Mouse (Mus musculus): ENCODE results near the gene Tgfbr2.

Gene Tgfbr2

DNA sequence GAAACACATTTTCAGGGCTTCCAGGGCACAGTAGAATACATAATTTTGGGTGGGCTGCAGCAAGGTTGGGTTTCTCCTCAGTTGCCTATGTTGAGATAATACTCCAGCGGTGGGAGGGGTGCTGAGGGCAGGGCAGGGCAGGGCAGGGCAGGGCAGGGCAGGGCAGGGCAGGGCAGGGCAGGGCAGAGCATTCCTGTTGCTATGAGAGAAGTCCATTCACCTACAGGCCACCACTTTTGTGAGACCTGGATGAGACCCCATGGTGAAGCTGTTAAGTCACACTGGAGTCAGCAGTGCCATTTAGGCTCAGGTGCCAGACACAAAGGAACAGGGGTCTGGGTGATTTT lies 18.3 kb upstream of the Tgfbr2 start:
- no peak for DNase-seq (ENCODE audit: low read depth)

DNA sequence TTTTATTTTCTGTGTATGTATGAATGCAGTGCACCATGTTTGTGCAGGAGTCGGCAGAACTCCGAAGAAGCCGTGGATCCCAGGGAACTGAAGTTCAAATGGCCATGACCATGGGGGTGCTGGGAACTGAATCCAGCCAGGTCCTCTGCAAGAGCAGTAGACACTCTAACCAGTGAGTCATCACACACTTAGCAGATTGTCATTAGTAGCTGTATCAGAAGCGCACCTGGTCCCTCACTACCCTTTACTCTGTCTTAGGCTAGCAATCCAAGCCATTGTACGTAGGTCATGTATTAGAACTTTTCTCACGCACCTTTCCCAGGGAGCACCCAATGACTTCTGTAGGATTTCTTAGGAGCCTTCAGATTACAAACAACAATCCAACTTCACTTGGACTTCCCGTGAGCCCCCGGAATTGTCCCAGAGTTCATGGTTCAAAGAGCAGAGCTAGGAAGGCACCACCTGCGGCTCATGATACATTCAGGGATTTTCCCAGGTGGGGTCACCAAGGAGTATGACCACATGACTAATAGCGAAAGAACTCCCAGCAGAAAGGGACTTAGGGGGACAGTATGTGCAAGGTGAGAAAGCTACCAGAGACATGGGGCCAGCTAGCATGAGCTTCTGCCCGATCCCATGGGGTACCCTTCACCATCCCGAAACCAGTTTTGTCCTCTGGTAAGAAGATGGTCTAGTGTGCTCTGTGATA lies 17.8 kb upstream of the Tgfbr2 start:
- no peak for DNase-seq (ENCODE audit: low read depth)

DNA sequence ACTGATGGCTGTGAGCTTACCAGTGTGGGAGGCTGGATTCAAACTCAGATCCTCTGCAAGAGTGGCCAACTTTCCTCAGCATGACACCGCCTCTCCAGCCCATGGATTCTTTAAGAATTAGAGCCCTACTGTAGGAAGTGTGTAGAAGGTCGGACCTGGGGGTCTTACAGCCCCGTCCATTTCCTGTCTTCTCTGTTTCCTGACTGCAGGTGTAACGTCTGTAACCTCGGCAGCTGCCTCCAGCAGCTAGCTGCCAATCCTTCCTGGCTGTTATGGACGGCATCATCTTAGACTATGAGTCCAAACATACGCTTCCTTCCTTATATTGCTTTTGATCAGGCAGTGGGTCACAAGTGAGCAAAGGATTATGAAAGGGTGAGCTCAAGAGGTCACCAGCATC lies 17.1 kb upstream of the Tgfbr2 start:
- no peak for DNase-seq (ENCODE audit: low read depth)

DNA sequence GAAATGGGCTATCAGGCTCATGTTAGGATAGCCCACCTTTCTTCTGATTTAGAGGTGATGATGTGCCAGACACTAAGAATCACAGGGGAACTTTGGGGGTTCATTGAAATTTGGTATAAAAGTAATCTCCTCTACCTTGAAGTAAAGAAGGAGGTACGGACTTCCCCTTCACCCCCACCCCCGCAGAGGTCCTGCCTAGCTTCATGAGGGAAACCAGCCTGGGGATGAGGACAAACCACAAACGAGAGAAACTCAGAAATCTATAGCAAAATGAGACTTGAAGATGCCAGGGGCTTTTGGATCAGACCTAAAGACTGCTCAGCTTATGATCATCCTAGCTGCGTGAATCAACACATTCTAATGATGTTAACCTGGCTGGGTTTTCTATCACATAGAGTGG lies 14.7 kb upstream of the Tgfbr2 start:
- no peak for DNase-seq (ENCODE audit: low read depth)

DNA sequence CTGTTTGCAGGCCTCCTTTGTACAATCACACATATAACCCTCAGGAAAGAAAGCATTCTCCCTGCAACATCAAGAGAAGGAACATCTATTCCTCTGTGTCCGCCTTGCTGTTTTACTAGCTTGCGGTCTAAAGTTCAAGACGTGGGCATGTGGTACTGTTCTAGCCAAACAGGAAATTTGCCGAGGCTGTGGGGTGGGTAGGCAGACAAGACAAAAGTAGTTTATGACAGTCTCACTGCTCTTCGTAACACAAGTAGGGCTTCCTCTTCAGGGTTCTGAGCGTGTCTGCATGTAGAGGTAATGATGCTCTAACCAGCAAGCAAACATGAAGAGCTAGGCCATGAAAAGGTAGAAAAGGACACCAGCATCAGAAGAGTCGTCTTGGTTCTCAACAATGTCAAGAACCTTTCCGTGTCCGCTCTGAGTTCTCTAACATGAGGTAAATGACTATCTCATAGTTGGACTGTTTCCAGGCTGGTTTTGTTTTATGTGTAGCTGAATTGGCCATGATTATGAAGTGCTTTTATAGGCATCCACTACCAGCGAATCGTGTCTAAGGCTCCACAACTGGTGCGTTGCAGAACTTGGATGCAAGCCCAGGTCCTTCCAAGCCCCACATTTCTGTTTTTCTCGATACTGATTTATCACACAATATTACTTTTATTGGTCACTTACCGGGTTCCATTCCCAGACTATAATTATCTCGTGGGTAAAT lies 13.9 kb upstream of the Tgfbr2 start:
- no peak for DNase-seq (ENCODE audit: low read depth)

DNA sequence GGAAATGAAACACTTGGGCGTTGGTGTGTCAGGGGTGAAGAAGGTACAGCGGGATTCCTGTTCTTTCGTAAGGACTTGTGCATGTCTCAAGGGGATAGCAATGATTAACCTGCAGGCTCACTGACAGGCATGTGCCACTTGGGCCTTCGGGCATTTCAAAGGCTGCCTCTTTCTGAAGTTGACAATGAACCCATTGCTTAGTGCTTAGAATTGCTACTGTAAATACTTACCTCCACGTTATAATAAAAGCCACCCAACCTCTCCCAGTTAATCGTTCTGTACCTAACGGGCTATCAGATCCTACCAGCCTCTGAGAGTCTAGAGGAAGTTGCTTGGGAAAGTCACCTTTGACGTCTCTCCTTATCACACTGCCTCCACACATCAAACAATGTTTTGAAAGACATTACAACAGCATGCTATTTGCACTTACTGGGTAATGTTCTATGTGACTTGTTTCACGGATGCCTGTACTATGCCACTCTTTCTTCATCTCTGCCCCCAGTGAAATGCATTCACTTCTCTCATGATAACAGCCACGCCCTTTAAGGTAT lies 12.1 kb upstream of the Tgfbr2 start:
- DNase-seq (ENCODE audit: low read depth) = no peak

DNA sequence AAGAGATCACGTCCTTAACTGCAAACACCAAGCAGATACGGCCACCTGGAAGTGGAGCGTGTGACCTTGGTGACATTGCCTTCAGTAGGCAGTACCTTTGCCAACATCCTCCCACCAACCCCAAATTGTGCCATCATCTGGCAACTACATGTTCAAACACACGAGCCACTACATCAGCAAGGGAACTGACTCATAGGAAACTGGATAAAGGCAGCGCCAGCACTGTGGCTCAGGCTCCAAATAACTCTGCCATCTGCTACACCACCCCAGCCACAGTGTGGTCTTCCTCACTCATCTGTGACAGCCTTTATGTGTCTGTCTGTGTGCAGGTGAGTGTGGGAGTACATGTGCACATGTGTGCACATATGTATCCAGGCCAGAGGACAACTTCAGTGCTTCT lies 9.7 kb upstream of the Tgfbr2 start:
- no peak for DNase-seq (ENCODE audit: low read depth)

DNA sequence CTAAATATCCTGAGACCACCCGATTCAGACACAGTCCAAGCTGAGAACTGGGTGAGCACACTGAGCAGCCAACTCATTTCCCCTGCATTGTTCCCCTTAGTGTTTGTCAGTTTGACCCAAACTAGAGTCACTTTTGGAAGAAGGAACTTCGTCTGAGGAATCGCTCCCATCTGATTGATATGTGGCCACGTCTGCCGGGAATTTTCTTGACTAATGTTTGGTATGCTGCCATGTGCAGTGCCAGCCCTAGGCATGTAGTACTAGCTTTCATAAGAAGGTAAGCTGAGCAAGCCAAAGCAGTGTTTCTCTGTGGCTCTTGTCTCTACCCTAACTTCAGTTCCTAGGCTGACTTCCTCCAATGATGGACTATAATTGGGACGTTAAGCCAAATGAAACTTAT lies 7.9 kb upstream of the Tgfbr2 start:
- no peak for DNase-seq (ENCODE audit: low read depth)

DNA sequence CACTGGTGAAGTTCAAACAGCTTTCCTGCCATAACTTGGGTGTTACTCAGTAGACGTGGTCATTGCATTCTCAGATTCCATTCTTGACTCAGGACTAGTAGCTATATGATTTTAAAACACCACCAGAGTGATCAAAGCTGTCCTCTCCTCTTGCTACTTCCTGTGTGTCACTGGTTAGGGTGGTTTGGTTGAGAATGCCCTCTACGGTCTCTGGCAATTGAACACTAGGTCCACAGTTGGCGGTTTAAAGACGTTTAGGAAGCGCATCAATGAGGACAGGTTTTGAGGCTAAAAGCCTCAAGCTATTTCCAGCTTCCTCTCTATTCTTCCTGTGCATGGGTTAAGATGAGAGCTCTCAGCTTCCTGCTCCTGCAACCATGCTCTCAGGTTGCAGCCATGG lies 6.4 kb upstream of the Tgfbr2 start:
- DNase-seq (ENCODE audit: low read depth) = no peak

DNA sequence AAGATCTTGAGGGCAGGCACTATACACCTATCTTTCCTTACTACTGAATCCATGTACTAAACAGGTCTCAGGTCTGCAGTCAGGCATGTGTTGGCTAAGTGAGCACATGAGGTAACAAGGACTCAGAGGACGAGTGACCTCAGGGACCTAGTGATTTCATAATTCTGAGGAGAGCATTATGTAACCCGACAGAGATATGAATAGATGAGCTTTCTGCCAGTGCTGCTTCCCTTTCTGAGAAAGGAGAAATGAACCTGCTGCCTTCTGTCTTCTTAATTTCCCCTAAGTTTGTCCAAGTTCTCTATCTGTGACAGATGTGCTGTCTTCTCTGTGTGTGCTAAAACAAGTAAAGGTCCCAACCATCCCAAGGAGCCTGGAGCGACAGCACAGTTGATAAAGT lies 3.0 kb upstream of the Tgfbr2 start:
- no peak for DNase-seq (ENCODE audit: low read depth)

DNA sequence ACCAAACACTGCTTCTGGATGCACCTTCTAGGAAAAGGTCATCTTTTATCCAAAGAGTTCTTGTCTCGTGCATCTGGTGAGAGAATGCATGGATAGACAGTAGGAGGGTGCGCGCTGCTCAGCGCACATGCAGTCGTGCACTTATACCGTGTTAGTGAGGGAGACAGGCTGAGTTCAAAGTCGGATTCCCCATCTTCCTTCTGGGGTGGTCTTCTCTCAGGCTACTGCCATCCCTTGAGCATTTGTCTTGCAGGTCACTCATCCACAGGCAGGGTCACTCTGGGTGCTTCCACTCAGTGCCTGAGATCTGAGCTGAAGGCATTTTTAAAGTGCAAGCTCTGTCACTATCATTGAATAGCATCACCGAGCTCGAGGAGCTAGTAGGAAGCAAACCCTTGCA lies 1.9 kb upstream of the Tgfbr2 start:
- DNase-seq (ENCODE audit: low read depth) = no peak

DNA sequence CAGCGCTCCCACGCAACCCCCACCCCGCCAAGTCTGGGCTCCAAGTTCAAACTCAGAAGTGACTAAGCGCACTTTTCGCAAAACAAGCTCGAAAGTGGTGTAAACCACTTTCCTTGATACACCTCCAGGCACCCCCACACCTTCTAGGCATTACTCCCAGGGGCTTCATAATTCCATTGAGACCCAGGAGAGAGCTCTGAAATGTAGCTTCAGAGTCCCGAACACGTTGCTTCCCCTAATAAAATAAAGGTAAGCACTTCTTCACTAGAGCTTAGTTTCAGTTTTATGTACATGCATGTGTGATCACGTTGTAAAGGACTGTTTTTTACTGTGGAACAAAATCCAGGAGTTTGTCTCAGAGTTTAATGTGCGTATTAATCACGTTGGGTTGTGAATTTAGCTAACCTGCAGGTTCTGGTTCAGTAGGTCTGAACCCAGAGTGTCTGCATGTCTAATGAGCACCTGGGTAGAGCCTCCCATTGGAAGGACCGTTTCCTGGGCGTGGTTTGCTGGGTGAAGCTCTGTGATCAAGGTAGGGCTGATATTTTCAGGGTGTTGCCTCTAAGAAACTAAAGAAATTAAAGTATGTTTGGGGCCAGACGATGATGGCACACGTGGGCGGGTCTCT lies 442 bp upstream of the Tgfbr2 start:
- no peak for DNase-seq (ENCODE audit: low read depth)

DNA sequence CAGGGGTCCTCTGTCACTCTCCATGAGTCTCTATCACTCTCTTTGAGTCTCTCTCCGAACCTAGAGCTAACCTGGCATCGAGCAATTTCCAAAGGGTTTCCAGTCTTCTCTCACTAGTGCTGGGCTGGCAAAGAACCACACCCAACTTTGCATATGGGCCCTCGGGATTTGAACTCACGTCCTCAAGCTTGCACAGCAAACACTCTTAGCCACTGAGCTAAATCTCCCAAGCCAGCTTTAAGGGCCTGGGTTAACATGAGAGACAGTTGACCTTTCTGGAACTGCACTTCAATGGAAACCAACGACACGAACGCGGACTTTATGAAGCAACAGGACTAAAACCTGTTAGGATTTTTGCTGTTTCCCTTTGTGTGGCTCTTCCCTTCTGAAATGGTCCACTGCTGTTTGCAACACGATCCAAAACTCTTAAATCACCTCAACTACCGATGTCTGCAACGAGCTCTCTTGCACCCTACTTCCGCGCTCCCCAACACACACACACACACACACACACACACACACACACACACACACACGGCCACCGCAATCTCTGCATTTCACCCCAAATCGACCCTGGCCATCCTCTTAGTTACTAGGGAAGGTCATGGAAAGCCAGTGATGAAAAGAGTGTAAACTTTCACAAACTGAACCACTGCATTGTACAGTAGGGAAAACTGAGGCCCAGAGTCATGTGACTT lies 1.5 kb downstream of the Tgfbr2 start:
- DNase-seq (ENCODE audit: low read depth) = no peak

DNA sequence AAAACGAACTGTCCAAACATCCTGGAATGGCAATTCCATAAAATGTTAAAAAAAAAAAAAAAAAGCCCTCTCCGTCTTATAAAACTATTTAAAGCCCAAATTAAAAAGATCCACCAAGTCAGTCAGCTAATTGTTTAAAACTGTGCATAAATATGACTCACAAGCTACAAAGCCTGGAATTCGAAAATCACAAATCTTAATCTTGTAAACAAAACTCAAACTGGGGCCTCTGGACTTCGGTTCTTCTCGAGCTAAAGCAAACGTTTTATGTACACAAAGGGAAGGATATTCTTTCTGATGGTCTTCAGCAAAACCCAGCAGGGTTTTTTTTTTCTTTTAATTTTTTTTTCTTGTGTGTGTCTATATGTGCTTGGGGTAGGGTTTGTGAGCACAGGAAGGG lies 2.1 kb downstream of the Tgfbr2 start:
- DNase-seq (ENCODE audit: low read depth) = no peak

DNA sequence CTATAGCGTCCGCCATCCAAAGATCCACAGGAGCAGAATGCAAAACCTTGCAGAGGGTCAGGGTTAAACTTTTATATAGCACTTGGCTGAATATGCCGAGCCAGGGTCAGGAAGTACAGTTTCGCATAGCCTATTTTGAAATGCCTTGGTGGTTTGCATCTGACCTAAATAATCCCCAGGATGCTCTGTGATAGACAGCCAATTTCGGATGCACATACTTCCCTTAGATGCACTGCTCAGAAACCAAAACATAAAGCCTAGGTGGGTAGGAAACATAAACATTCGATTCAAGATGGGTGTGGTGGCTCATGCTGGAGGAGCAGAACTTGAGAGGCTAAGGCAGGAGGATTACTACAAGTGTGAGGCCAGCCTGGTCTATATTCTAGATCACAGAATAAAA lies 6.1 kb downstream of the Tgfbr2 start:
- DNase-seq (ENCODE audit: low read depth) = no peak

DNA sequence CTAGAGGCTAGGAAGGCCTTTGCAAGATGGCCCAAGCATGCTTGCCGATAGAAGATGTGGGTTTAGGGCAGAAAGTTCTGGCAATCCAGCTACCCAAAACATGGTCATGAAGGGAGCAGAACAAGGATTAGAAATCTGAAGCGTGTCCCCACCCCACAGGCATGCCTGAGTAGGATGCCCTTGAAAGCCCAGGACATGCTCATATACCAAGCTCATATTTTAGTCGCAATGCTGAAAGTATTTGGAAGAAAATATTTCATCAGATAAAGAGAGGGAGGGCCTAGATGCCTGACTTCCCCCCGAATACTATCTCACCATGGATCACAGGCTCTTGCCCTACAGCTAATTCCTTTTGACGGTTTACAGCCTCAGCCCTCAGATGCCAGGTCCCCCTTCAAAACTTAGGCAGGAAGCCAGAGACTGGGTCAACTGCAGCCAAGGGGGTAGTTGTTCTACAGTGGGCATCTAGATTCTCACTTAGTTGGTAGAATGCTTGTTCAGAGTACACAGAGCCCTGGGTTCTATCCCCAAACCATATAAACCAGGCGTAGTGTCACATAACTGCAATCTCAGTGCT lies 7.8 kb downstream of the Tgfbr2 start:
- no peak for DNase-seq (ENCODE audit: low read depth)

DNA sequence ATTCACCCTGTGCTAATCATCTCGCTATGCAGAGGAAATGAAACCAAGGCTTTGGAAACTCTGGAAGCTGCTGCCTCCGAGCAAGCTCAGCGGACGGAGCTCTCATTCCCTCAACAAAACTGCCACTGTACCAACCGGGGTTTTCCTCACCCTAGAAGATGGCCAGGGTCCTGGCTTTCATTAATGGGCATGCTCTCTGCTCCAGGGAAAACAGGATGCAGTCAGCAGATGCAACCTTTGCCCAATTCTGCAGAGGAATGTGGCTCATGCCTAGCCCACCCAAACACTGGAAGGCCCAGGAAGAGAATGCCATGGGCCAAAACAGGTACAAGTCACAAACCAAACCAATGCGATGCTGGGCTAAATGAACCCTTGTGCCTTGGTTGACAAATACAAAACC lies 8.8 kb downstream of the Tgfbr2 start:
- no peak for DNase-seq (ENCODE audit: low read depth)

DNA sequence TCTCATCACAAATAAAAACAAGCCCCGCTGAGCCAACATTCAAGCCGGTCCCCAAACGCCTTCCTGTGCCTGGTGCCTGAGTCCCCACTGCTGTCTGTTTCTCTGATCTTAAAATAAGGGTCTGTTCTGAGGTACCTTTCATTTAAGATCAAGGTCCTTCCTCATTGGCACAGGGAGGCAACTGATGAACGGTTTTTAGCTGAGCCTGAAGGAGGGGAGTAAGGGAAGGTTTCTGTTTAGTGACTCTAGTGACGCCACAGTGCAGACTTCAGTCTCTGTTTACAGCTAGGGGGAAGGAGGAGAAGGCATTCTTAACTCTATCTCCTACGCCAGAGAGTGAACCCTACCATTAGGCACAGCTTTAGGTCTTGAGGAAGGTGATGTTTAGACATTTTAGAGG lies 11.3 kb downstream of the Tgfbr2 start:
- DNase-seq (ENCODE audit: low read depth) = no peak

DNA sequence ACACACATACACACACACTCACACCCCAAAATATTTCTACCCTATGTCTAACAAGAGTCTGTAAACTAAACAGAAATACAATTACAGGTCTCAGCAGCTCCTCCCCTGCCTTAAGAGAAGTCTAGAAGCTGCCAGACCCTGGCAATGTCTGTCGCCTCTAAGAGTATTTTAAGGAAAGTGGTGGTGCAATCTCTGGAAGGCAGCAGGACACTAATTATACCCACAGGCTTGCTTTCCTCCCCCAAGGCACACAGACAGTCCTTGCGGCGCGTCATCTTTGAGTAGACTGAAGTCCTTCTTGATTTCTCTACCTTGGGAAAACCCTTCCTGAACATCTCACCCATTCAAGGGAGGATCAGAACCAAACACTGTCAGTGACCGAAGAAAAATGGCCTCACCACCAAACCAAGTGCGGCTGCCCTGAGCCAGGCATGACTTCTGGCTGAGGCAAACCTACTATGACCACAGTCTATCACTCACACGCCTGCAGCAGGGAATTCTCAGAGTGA lies 12.2 kb downstream of the Tgfbr2 start:
- no peak for DNase-seq (ENCODE audit: low read depth)

DNA sequence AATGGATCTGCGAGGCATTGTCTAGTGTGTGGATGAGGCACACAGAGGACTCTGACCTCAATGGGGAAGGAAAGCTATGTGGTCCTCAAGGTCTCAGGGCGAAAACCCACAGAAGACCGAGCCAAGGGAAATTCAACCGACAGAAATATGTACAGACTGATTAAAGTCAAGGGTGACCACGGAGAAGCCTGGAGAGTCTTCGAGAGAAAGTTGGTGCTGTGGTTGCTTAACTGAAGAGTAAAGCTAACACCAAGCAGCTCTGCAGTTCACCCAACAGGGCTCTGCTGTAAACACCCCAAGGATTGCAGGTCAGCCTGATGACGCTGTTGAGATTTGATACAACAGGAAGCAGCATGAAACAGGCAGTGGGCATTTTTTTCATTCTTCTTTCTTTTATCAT lies 14.3 kb downstream of the Tgfbr2 start:
- no peak for DNase-seq (ENCODE audit: low read depth)

DNA sequence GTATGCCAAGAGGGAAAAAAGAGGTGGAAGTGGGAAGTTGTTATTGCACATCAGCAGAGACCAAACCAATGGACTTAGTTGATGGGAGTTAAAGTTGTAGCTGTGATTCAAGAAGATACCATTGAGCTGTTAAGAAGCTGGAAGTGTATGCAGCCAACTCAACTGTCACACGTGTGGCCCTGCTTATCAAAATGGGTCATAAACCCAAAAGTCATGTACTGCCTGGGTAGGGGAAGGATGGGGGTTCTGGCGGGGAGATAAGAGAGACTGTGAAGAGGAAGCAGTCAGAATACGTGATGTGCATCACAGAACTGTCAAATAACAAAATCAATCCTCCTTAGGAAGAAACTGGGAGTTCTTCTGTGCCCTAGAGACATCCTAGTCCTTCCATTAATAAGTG lies 15.1 kb downstream of the Tgfbr2 start:
- DNase-seq (ENCODE audit: low read depth) = no peak

DNA sequence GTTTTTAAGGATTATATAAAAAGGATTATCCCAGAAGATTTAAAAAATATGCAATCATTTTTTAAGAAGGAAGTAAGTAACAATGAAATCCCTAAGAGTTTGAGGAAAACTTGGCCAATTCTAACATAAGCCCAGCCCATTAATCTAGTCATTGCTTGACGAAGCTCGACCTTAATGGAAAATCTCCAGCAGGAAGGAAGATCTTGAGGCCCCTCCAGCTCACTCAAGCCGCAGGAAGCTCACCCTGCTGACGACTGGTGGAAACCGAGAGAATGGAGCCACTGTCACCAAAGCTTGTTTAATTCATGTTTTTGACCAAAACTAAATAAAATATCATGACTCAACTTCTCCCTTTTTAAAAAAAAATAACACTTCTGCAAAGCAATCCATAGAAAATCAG lies 18.7 kb downstream of the Tgfbr2 start:
- DNase-seq (ENCODE audit: low read depth) = no peak

Data from fibroblast of lung, adult 2 months (primary cell).